Mouse (Mus musculus) lung, adult 18-20 months (tissue): Measurements from ENCODE around the gene Gstz1.
"Not testable (repeated sequence)": the region's sequence is repeated elsewhere in the genome, so short reads cannot be mapped to it uniquely, and the experiment has no call there.

Experiments
- DNase-seq, 2 experiments: peaks; one replicate each; pipeline ENCODE4 v3.0.0; 2022; ENCODE audit warnings: mixed read lengths in 2 of 2

The Gstz1 gene

GRCm38 (mm10) chr12:87160310-87160709 is 13.3 kb downstream of the Gstz1 start:
- no peak for DNase-seq

GRCm38 (mm10) chr12:87160815-87161214 is 13.8 kb downstream of the Gstz1 start:
- DNase-seq: no peak

GRCm38 (mm10) chr12:87175194-87175946 is 28.4 kb downstream of the Gstz1 start:
- no peak for DNase-seq

- DNase-seq: no peak
Measured at GRCm38 (mm10) chr12:87177631-87178030, 30.7 kb downstream of the Gstz1 start.

- DNase-seq: no peak
Measured at GRCm38 (mm10) chr12:87193008-87193407, 46.0 kb downstream of the Gstz1 start.

- no peak for DNase-seq
Measured at GRCm38 (mm10) chr12:87195069-87195468, 48.1 kb downstream of the Gstz1 start.

GRCm38 (mm10) chr12:87196310-87196709 is 49.3 kb downstream of the Gstz1 start:
- no peak for DNase-seq

GRCm38 (mm10) chr12:87198792-87199191 is 51.8 kb downstream of the Gstz1 start:
- no peak for DNase-seq

GRCm38 (mm10) chr12:87199206-87199972 is 52.4 kb downstream of the Gstz1 start, which contains the start of gene Samd15:
Gene Samd15, plus strand, starts transcription at chr12:87199723.
- peak; percentile 28 to 38 for DNase-seq

- DNase-seq: peak; percentile 69 to 79
Measured at GRCm38 (mm10) chr12:87199973-87200586, 53.1 kb downstream of the Gstz1 start, which contains the start of gene Tmed8. Gene Tmed8, minus strand, starts transcription at chr12:87200454.

GRCm38 (mm10) chr12:87201694-87202093 is 54.7 kb downstream of the Gstz1 start:
- DNase-seq: no peak

- not testable (repeated sequence) for DNase-seq
Measured at GRCm38 (mm10) chr12:87205789-87206188, 58.8 kb downstream of the Gstz1 start.

GRCm38 (mm10) chr12:87212844-87213606 is 66.1 kb downstream of the Gstz1 start:
- DNase-seq: no peak
